Mouse (Mus musculus) midbrain, embryonic 15.5 days (tissue): ENCODE results near the gene Ifi208. TPM values are rescaled to one million over a fixed set of nuclear protein-coding genes. Genes with fewer than 3 reads are reported as not detected.

Experiments used
- ATAC-seq: fragments of 200-750 bp; cut with Nextera tagmentation; replicated peaks from 2 replicates; pipeline ENCODE4 v1.8.0; 2017; ENCODE audit warnings: moderate TSS enrichment
- H3K27ac ChIP-seq: fragments of 300-500 bp; sonication (generic); 2 replicates; pipeline ENCODE4 v1.5.1; 2015; ENCODE audit warnings: mild to moderate bottlenecking, inconsistent platforms
- H3K27me3 ChIP-seq: fragments of 300-500 bp; sonication (generic); replicated peaks from 2 replicates; pipeline ENCODE4 v1.6.1; 2015; ENCODE audit warnings: inconsistent platforms
- H3K36me3 ChIP-seq: fragments of 300-500 bp; sonication (generic); replicated peaks from 2 replicates; pipeline ENCODE4 v1.6.1; 2015; ENCODE audit warnings: inconsistent platforms
- H3K4me1 ChIP-seq: fragments of 300-500 bp; sonication (generic); 2 replicates; pipeline ENCODE4 v1.6.1; 2015; ENCODE audit warnings: inconsistent platforms
- H3K4me2 ChIP-seq: fragments of 300-500 bp; sonication (generic); 2 replicates; pipeline ENCODE4 v1.6.1; 2015; ENCODE audit warnings: inconsistent platforms, mild to moderate bottlenecking, moderate library complexity
- H3K4me3 ChIP-seq: fragments of 300-500 bp; sonication (generic); 2 replicates; pipeline ENCODE4 v1.5.1; 2015; ENCODE audit warnings: mild to moderate bottlenecking, inconsistent platforms
- H3K9ac ChIP-seq: fragments of 300-500 bp; sonication (generic); 2 replicates; pipeline ENCODE4 v1.6.1; 2015; ENCODE audit warnings: mild to moderate bottlenecking, inconsistent platforms
- H3K9me3 ChIP-seq: fragments of 300-500 bp; sonication (generic); 2 replicates; pipeline ENCODE4 v1.6.1; 2016; ENCODE audit warnings: inconsistent platforms
- WGBS: fragments of 180-500 bp; shearing (Covaris S2); methylation state at CpG from one replicate; pipeline ENCODE4 v1.1.7; 2015; ENCODE audit warnings: mixed read lengths; 5-methylcytosine and 5-hydroxymethylcytosine counted together
- microRNA-seq: library from miRNA; unstranded; fragments of <30 nt; microRNA quantifications from one replicate; pipeline ENCODE4, GENCODE M21; 2016
- polyA plus RNA-seq: library from polyadenylated mRNA; unstranded; fragments of >200 nt; fragmentation: Nextera tagmentation; extraction: Ambion mirVana; gene quantifications from 2 replicates; pipeline ENCODE4 v1.2.1, GENCODE M21; 2015

Ifi208 gene
- polyA plus RNA-seq, 1 experiment from 2014 or later: not detected

DNA sequence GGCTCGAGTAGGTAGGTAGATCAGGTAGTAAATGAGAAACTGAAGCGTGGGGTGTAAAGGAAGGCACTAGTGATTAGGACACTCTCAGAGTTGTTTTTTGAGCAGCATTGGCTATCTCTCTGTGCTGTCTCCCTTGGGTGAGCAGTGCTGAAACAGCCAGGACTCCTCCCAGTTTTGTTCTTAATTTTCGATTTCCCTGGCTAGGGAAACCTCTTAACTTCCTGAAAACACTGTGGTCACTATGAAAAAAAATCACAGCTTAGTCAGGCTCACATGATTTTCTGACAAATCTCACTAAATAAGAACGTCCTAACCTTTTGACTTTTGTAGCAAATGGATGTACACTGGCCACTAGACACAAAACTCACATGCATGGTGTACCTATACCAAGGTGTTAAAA lies 68.2 kb downstream of the Ifi208 start, which contains the start of gene Ifi207:
Gene Ifi207, minus strand, starts transcription at position 92 of the 400 bp plus-strand sequence.
- H3K9me3 ChIP-seq: no peaks in the 10 kb centered on the region
- no peaks in the 10 kb centered on the region for H3K27me3 ChIP-seq
- WGBS: 82% methylated on average over 4 of the region's 4 CpGs
- no peaks in the 10 kb centered on the region for H3K36me3 ChIP-seq
- no peaks in the 10 kb centered on the region for H3K4me1 ChIP-seq
- H3K27ac ChIP-seq: no peak within 1 kb of the TSS
- H3K4me2 ChIP-seq: no peak within 1 kb of the TSS
- no peak for ATAC-seq
- H3K9ac ChIP-seq: no peak within 1 kb of the TSS
- H3K4me3 ChIP-seq: no peak within 1 kb of the TSS

DNA sequence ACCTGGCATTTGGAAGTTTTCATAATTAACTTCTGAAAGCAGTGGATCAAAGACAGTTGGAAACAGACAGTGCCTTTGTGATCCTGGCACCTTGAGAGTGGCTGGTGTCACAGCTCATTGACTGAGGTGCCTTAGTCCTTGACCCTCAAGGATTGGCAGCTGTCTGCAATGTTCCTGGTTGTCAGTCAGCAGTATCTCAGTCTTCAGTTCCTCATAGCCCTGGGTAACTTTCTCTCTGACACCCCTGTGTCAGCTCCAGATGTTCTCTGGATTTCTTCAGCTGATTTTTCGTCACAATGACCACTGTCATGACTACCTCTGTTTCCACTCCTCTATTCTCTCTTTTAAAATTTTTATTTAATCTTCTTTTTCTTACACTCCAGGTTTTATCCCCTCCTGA lies 68.8 kb downstream of the Ifi208 start:
- Histone ChIP-seq H3K4me1 (no peaks in the 10 kb centered on the region), H3K36me3 (no peaks in the 10 kb centered on the region), H3K4me3 (no peak overlapping the region), H3K27me3 (no peaks in the 10 kb centered on the region), H3K4me2 (no peak overlapping the region), H3K9me3 (no peaks in the 10 kb centered on the region), H3K27ac (no peak overlapping the region), H3K9ac (no peak overlapping the region)
- 92% methylated on average over 1 of the region's 1 CpGs for WGBS
- ATAC-seq: no peak

Small RNA genes lying within 50 kb of the gene (microRNA-seq; reads per million reads assigned to microRNA genes)
- not detected for gene Gm44339

Other genes with a start within 250 kb of the Ifi208 start
- gene Ifi206, start 182.6 kb upstream of the Ifi208 start, polyA plus RNA-seq: 0.13 TPM in 1 of 2 replicates, not detected in the other
- gene Ifi214, start 137.7 kb upstream of the Ifi208 start, polyA plus RNA-seq: 0.04 TPM in 1 of 2 replicates, not detected in the other
- gene Ifi213, start 74.4 kb upstream of the Ifi208 start, polyA plus RNA-seq: 0.15 and 0.37 TPM in 2 replicates
- 0.15 and 0.31 TPM in 2 replicates for gene Ifi209, start 42.8 kb upstream of the Ifi208 start, polyA plus RNA-seq
- 0.41 and 0.49 TPM in 2 replicates for gene Ifi207, start 68.1 kb downstream of the Ifi208 start, polyA plus RNA-seq
- gene Ifi204, start 93.3 kb downstream of the Ifi208 start, polyA plus RNA-seq: 0.90 and 1.1 TPM in 2 replicates
- 0.39 and 0.70 TPM in 2 replicates for gene Ifi211, start 239.4 kb downstream of the Ifi208 start, polyA plus RNA-seq